Mouse (Mus musculus): ENCODE data around the gene Arpc2.

- TF ChIP-seq POLR2A (IDR thresholded peaks at IDR 0.05; ENCODE audit: borderline replicate concordance, control insufficient read depth, low read depth, low read length) (no peak), CTCF (IDR thresholded peaks at IDR 0.05; ENCODE audit: control insufficient read depth, insufficient read depth, low read length) (no peak)
Observed at GRCm38 (mm10) chr1:74283686-74284463, 48.0 kb downstream of the Arpc2 start.

Measured in bone marrow, adult 2 months (tissue).